Mouse (Mus musculus) cerebellum, postnatal 25 days (tissue): Measurements from ENCODE around the gene Ccdc85b.

Experiments used
- DNase-seq, 2 experiments: peaks; one replicate each; pipeline ENCODE4 v3.0.0; 2021; ENCODE audit warnings: mixed read lengths in 2 of 2

Ccdc85b gene

GRCm38 (mm10) chr19:5457746-5458442, at the start of gene Ccdc85b:
Ccdc85b (minus strand) TSS chr19:5457894.
- DNase-seq = no peak

- no peak for DNase-seq
Observed at GRCm38 (mm10) chr19:5503687-5504086, 46.0 kb upstream of the Ccdc85b start, which contains the start of gene 1700020D05Rik. 1700020D05Rik (minus strand) TSS chr19:5503787.

GRCm38 (mm10) chr19:5500330-5500875, 42.7 kb upstream of the Ccdc85b start:
- no peak for DNase-seq

GRCm38 (mm10) chr19:5496052-5496370, 38.3 kb upstream of the Ccdc85b start:
- DNase-seq = no peak

- no peak for DNase-seq
Observed at GRCm38 (mm10) chr19:5495353-5496051, 37.8 kb upstream of the Ccdc85b start.

- no peak for DNase-seq
Observed at GRCm38 (mm10) chr19:5494314-5494713, 36.6 kb upstream of the Ccdc85b start.

GRCm38 (mm10) chr19:5493301-5493721, 35.6 kb upstream of the Ccdc85b start:
- peak; percentile 24 to 27 for DNase-seq

GRCm38 (mm10) chr19:5492641-5493040, 34.9 kb upstream of the Ccdc85b start:
- DNase-seq = peak in 1 of 2 experiments; percentile 16

GRCm38 (mm10) chr19:5490898-5491708, 33.4 kb upstream of the Ccdc85b start:
- peak; percentile 85 for DNase-seq

GRCm38 (mm10) chr19:5490313-5490897, 32.7 kb upstream of the Ccdc85b start, which contains the start of gene Cfl1:
Cfl1 (plus strand) TSS chr19:5490455.
- peak; percentile 95 to 97 for DNase-seq

- DNase-seq = peak; percentile 24 to 25
Observed at GRCm38 (mm10) chr19:5489721-5490120, 32.0 kb upstream of the Ccdc85b start.

GRCm38 (mm10) chr19:5488878-5489571, 31.3 kb upstream of the Ccdc85b start:
- peak; percentile 97 for DNase-seq

GRCm38 (mm10) chr19:5487768-5488550, 30.3 kb upstream of the Ccdc85b start, which contains the start of gene Mus81:
Mus81 (minus strand) TSS chr19:5488402.
- peak; percentile 98 for DNase-seq

GRCm38 (mm10) chr19:5486771-5487170, 29.1 kb upstream of the Ccdc85b start:
- peak; percentile 39 to 44 for DNase-seq

- peak; percentile 84 to 85 for DNase-seq
Observed at GRCm38 (mm10) chr19:5486286-5486685, 28.6 kb upstream of the Ccdc85b start.

- DNase-seq = peak; percentile 88
Observed at GRCm38 (mm10) chr19:5485821-5486220, 28.1 kb upstream of the Ccdc85b start.

- DNase-seq = peak in 1 of 2 experiments; percentile 80
Observed at GRCm38 (mm10) chr19:5485371-5485770, 27.7 kb upstream of the Ccdc85b start.

GRCm38 (mm10) chr19:5484496-5484895, 26.8 kb upstream of the Ccdc85b start:
- no peak for DNase-seq

- peak; percentile 51 for DNase-seq
Observed at GRCm38 (mm10) chr19:5483386-5484359, 26.0 kb upstream of the Ccdc85b start.

GRCm38 (mm10) chr19:5481398-5481797, 23.7 kb upstream of the Ccdc85b start:
- peak in 1 of 2 experiments; percentile 39 for DNase-seq
